Mouse (Mus musculus) induced T-regulatory cell, adult 2 months (primary cell): ENCODE measurements around the gene Ifna16.

Experiments
- DNase-seq: peaks from one replicate; pipeline ENCODE4 v3.0.0-alpha.2; 2012; ENCODE audit warnings: low read depth

The Ifna16 gene

GRCm38 (mm10) chr4:88642526-88642925 is 34.2 kb downstream of the Ifna16 start:
- DNase-seq = peak; percentile 12

- DNase-seq = peak; percentile 100
Measured at GRCm38 (mm10) chr4:88641077-88641831, 35.5 kb downstream of the Ifna16 start.

GRCm38 (mm10) chr4:88640704-88641076 is 36.0 kb downstream of the Ifna16 start:
- DNase-seq = no peak

GRCm38 (mm10) chr4:88634311-88634710 is 42.4 kb downstream of the Ifna16 start, which contains the start of gene C87499:
Gene C87499 (minus strand): TSS chr4:88634411.
- DNase-seq = no peak
